In genomic region chr6:38910828-38911559, GRCm38 (mm10) we compare ENCODE assay signal across 8 mouse cellular contexts. TPM values are rescaled to one million over a fixed set of nuclear protein-coding genes. Genes with fewer than 3 reads are reported as not detected.
DNase-seq lines count a peak whose midpoint lies in the region; ATAC-seq and TF ChIP-seq lines count a peak whose summit lies in the region.

No protein-coding gene starts in this region.

- ATAC-seq in forebrain, postnatal 0 days = no peak
- no peak for ATAC-seq in hindbrain, postnatal 0 days

- no peak overlapping the region for H3K4me3 ChIP-seq in forebrain, postnatal 0 days (ENCODE audit: low read depth, low read length)
- H3K4me3 ChIP-seq in hindbrain, postnatal 0 days (ENCODE audit: low read length) = no peak overlapping the region
- H3K4me3 ChIP-seq in left cerebral cortex, adult 2 months = no peak overlapping the region
- peak overlapping the region; percentile 12 for H3K4me3 ChIP-seq in megakaryocyte, embryonic 14.5 days (replicated peaks)

- no peaks in the 10 kb centered on the region for H3K27me3 ChIP-seq in forebrain, postnatal 0 days (ENCODE audit: insufficient read depth, low read length)
- no peaks in the 10 kb centered on the region for H3K27me3 ChIP-seq in hindbrain, postnatal 0 days (ENCODE audit: insufficient read depth, low read length)
- peaks cover 2% of the 10 kb centered on the region for H3K27me3 ChIP-seq in megakaryocyte, embryonic 14.5 days (replicated peaks)

- peak; percentile 48 for DNase-seq in ovary, adult 18-20 months (ENCODE audit: low spot score)
- DNase-seq in ovary, postnatal 10 days (ENCODE audit: low spot score) = no peak
- peak; percentile 82 for DNase-seq in c-Kit-positive CD71-negative TER-119-negative erythroid progenitor cells, embryonic 14.5 days (ENCODE audit: low read depth)
- no peak for DNase-seq in forebrain, postnatal 0 days
- no peak for DNase-seq in hindbrain, postnatal 0 days (ENCODE audit: low spot score)
- peak; percentile 55 for DNase-seq in left cerebral cortex, adult 2 months (ENCODE audit: extremely low spot score in 1 of 2, low spot score in 2 of 2)
- DNase-seq in telencephalon, adult 2 months (ENCODE audit: low read depth, low spot score) = peak; percentile 29

- no peaks in the 10 kb centered on the region for H3K36me3 ChIP-seq in forebrain, postnatal 0 days (ENCODE audit: insufficient read depth)
- no peaks in the 10 kb centered on the region for H3K36me3 ChIP-seq in hindbrain, postnatal 0 days (ENCODE audit: insufficient read depth, low read length)
- no peaks in the 10 kb centered on the region for H3K36me3 ChIP-seq in megakaryocyte, embryonic 14.5 days (replicated peaks; ENCODE audit: low read length)

- H3K4me1 ChIP-seq in forebrain, postnatal 0 days (ENCODE audit: insufficient read depth) = peaks cover 6% of the 10 kb centered on the region; the same call in 1 of the 2 replicates
- 0 out of 2 replicates have a peak, but pooled peaks cover 3% of the 10 kb centered on the region for H3K4me1 ChIP-seq in hindbrain, postnatal 0 days (ENCODE audit: insufficient read depth, low read length)
- peaks cover 78% of the 10 kb centered on the region for H3K4me1 ChIP-seq in megakaryocyte, embryonic 14.5 days

- no peak overlapping the region for H3K27ac ChIP-seq in forebrain, postnatal 0 days (ENCODE audit: low read depth, low read length)
- H3K27ac ChIP-seq in hindbrain, postnatal 0 days = no peak overlapping the region
- H3K27ac ChIP-seq in left cerebral cortex, adult 2 months = no peak overlapping the region

- no peaks in the 10 kb centered on the region for H3K9me3 ChIP-seq in forebrain, postnatal 0 days (ENCODE audit: low read length)
- no peaks in the 10 kb centered on the region for H3K9me3 ChIP-seq in hindbrain, postnatal 0 days (ENCODE audit: low read length)
- no peaks in the 10 kb centered on the region for H3K9me3 ChIP-seq in megakaryocyte, embryonic 14.5 days

- intact Hi-C loops in left cerebral cortex, adult 2 months (cut with DNase I) = loop anchor here (1.0 kb wide), 3 partner anchors 35 to 261 kb away; partner anchors contain the start of gene Hipk2

- peak; percentile 64 for TF ChIP-seq CTCF in forebrain, postnatal 0 days (IDR thresholded peaks at IDR 0.05; ENCODE audit: low read depth)
- peak; percentile 71 for TF ChIP-seq CTCF in hindbrain, postnatal 0 days (IDR thresholded peaks at IDR 0.05; ENCODE audit: low read depth)
- peak; percentile 95 for TF ChIP-seq CTCF in left cerebral cortex, adult 2 months (IDR thresholded peaks at IDR 0.05)

- no peak overlapping the region for H3K4me2 ChIP-seq in forebrain, postnatal 0 days (ENCODE audit: low read depth)
- no peak overlapping the region for H3K4me2 ChIP-seq in hindbrain, postnatal 0 days (ENCODE audit: low read depth, low read length)

- 64% methylated on average over 3 of the region's 3 CpGs for whole genome bisulfite sequencing in forebrain, postnatal 0 days
- 75% methylated on average over 3 of the region's 3 CpGs for WGBS in hindbrain, postnatal 0 days

- H3K9ac ChIP-seq in forebrain, postnatal 0 days = no peak overlapping the region
- no peak overlapping the region for H3K9ac ChIP-seq in hindbrain, postnatal 0 days (replicated peaks; ENCODE audit: low read length)

RNA-seq across cellular contexts. Expression of gene Hipk2, which starts 35.0 kb away (rescaled TPM):
- 22.8 and 28.6 TPM in 2 replicates for total RNA-seq in forebrain, postnatal 0 days (2014; rRNA removed)
- polyA plus RNA-seq in forebrain, postnatal 0 days (2015; fragmentation: Nextera tagmentation; extraction: Ambion mirVana) = 7.2 and 17.8 TPM in 2 replicates
- total RNA-seq in hindbrain, postnatal 0 days (2014; rRNA removed) = 60.3 and 67.8 TPM in 2 replicates
- polyA plus RNA-seq in hindbrain, postnatal 0 days (2015; fragmentation: Nextera tagmentation; extraction: Ambion mirVana) = 24.9 and 25.3 TPM in 2 replicates
- 10 to 100 TPM; 54.7 to 61.3 TPM for total RNA-seq in left cerebral cortex, adult 2 months (2021)
- 102 and 296 TPM in 2 replicates for polyA plus RNA-seq in megakaryocyte, embryonic 14.5 days (2012; ENCODE audit: insufficient read depth, low replicate concordance)

RNA-seq across cellular contexts. Expression of gene Tbxas1, which starts 35.8 kb away (rescaled TPM):
- total RNA-seq in forebrain, postnatal 0 days (2014; rRNA removed) = 1.5 and 1.8 TPM in 2 replicates
- polyA plus RNA-seq in forebrain, postnatal 0 days (2015; fragmentation: Nextera tagmentation; extraction: Ambion mirVana) = 1.9 and 2.0 TPM in 2 replicates
- 2.0 and 4.3 TPM in 2 replicates for total RNA-seq in hindbrain, postnatal 0 days (2014; rRNA removed)
- 2.1 and 2.4 TPM in 2 replicates for polyA plus RNA-seq in hindbrain, postnatal 0 days (2015; fragmentation: Nextera tagmentation; extraction: Ambion mirVana)
- 1 to 10 TPM; 2.2 to 2.6 TPM for total RNA-seq in left cerebral cortex, adult 2 months (2021)
- 165 and 265 TPM in 2 replicates for polyA plus RNA-seq in megakaryocyte, embryonic 14.5 days (2012; ENCODE audit: insufficient read depth, low replicate concordance)

Comparison
In these comparisons a context has a peak if more than half of its experiments do, and no peak if none do; other contexts are left out.
1. DNase-seq: peak in ovary, adult 18-20 months (single experiment), c-Kit-positive CD71-negative TER-119-negative erythroid progenitor cells, embryonic 14.5 days (single experiment), left cerebral cortex, adult 2 months (2 of 2) and telencephalon, adult 2 months (single experiment); none in ovary, postnatal 10 days (single experiment), forebrain, postnatal 0 days (single experiment) and hindbrain, postnatal 0 days (single experiment).
2. Peak in every context shown above with its lines, with median percentiles within 50 percentile points of each other: CTCF ChIP-seq.